Mouse (Mus musculus): ENCODE data around the gene Snrpb. TPM values are rescaled to one million over a fixed set of nuclear protein-coding genes. Genes with fewer than 3 reads are reported as not detected.
A peak's percentile ranks its signal among the peaks of the same experiment; 100 is the strongest.

The Snrpb gene
- polyA plus RNA-seq, 1 experiment from 2014 or later: 296 TPM

DNA sequence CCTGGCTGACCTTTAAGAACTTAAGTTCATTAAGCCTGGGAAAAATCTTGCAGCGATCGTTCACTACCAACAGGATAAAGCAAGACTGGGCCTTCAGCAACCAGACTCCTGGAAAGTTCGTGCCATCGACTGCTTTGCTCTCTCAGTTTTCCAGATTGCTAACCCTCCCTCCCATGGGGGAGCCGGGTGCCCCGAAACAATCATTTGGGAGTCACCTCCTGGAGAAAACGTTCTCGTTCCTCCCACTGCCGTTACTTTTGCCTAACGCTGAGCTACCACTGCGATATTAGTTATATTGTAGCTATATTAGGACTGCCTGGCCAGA is 860 bp downstream of the Snrpb start:
- H3K9ac ChIP-seq: peak overlapping the region; percentile 98
- no peaks in the 10 kb centered on the region for H3K9me3 ChIP-seq (ENCODE audit: control insufficient read depth, low read length)
- H3K36me3 ChIP-seq (replicated peaks; ENCODE audit: control insufficient read depth, insufficient read depth): peaks cover 37% of the 10 kb centered on the region
- ATAC-seq (ENCODE audit: low FRiP score): no peak
- H3K27me3 ChIP-seq (ENCODE audit: control insufficient read depth, insufficient read depth, low read length): no peaks in the 10 kb centered on the region
- peak overlapping the region; percentile 75 for H3K4me2 ChIP-seq (replicated peaks)
- H3K4me1 ChIP-seq (replicated peaks; ENCODE audit: control insufficient read depth, insufficient read depth, low read length): peaks cover 19% of the 10 kb centered on the region
- no peak for DNase-seq (ENCODE audit: low spot score)
- H3K4me3 ChIP-seq (replicated peaks; ENCODE audit: low read length): peak overlapping the region; percentile 90
- WGBS: under 1% methylated on average over 11 of the region's 11 CpGs
- H3K27ac ChIP-seq: peak overlapping the region; percentile 91

GRCm38 (mm10) chr2:130176820-130177219 is 2.4 kb downstream of the Snrpb start:
- ATAC-seq (ENCODE audit: low FRiP score): no peak
- Histone ChIP-seq H3K27ac (no peak overlapping the region), H3K36me3 (replicated peaks; ENCODE audit: control insufficient read depth, insufficient read depth) (peaks cover 52% of the 10 kb centered on the region), H3K4me2 (replicated peaks) (peak overlapping the region; percentile 75; the same call in 1 of the 2 replicates), H3K27me3 (ENCODE audit: control insufficient read depth, insufficient read depth, low read length) (no peaks in the 10 kb centered on the region), H3K4me1 (replicated peaks; ENCODE audit: control insufficient read depth, insufficient read depth, low read length) (peaks cover 19% of the 10 kb centered on the region), H3K9me3 (ENCODE audit: control insufficient read depth, low read length) (no peaks in the 10 kb centered on the region), H3K4me3 (replicated peaks; ENCODE audit: low read length) (no peak overlapping the region), H3K9ac (peak overlapping the region; percentile 98)
- 79% methylated on average over 8 of the region's 8 CpGs for WGBS
- no peak for DNase-seq (ENCODE audit: low spot score)

- Histone ChIP-seq H3K4me3 (replicated peaks; ENCODE audit: low read length) (no peak overlapping the region), H3K36me3 (replicated peaks; ENCODE audit: control insufficient read depth, insufficient read depth) (peaks cover 94% of the 10 kb centered on the region), H3K4me2 (replicated peaks) (no peak overlapping the region), H3K4me1 (replicated peaks; ENCODE audit: control insufficient read depth, insufficient read depth, low read length) (peaks cover 3% of the 10 kb centered on the region), H3K9ac (no peak overlapping the region), H3K9me3 (ENCODE audit: control insufficient read depth, low read length) (no peaks in the 10 kb centered on the region), H3K27me3 (ENCODE audit: control insufficient read depth, insufficient read depth, low read length) (no peaks in the 10 kb centered on the region), H3K27ac (no peak overlapping the region)
- DNase-seq (ENCODE audit: low spot score) (no peak), ATAC-seq (ENCODE audit: low FRiP score) (no peak)
- 90% methylated on average over 2 of the region's 2 CpGs for WGBS
Measured at GRCm38 (mm10) chr2:130171674-130172073, 7.5 kb downstream of the Snrpb start.

DNA sequence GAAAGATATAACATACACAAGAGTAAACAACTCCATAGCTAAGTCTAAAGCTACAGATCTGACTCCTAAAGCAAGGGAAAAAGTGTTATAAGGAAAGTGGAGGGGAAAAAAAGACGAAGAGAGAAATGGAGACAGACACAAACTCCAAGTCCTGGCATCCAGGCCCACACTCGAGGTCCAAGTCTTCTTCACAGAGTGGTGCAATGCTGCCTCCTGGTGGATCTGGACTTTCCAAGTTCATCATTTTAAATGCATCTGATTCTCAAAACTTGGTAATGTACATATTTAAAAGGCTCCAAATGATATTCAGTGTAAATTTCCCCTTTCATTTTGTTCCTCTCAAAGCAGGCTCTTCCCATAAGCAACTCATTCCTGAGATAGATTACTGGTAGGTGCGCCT is 11.3 kb downstream of the Snrpb start:
- Histone ChIP-seq H3K4me2 (replicated peaks) (no peak overlapping the region), H3K9me3 (ENCODE audit: control insufficient read depth, low read length) (no peaks in the 10 kb centered on the region), H3K27ac (no peak overlapping the region), H3K27me3 (ENCODE audit: control insufficient read depth, insufficient read depth, low read length) (no peaks in the 10 kb centered on the region), H3K36me3 (replicated peaks; ENCODE audit: control insufficient read depth, insufficient read depth) (peaks cover 58% of the 10 kb centered on the region), H3K9ac (no peak overlapping the region), H3K4me3 (replicated peaks; ENCODE audit: low read length) (no peak overlapping the region), H3K4me1 (replicated peaks; ENCODE audit: control insufficient read depth, insufficient read depth, low read length) (no peaks in the 10 kb centered on the region; the same call in 1 of the 2 replicates)
- WGBS: 53% methylated on average over 3 of the region's 3 CpGs
- peak; percentile 80 for DNase-seq (ENCODE audit: low spot score)
- no peak for ATAC-seq (ENCODE audit: low FRiP score)

DNA sequence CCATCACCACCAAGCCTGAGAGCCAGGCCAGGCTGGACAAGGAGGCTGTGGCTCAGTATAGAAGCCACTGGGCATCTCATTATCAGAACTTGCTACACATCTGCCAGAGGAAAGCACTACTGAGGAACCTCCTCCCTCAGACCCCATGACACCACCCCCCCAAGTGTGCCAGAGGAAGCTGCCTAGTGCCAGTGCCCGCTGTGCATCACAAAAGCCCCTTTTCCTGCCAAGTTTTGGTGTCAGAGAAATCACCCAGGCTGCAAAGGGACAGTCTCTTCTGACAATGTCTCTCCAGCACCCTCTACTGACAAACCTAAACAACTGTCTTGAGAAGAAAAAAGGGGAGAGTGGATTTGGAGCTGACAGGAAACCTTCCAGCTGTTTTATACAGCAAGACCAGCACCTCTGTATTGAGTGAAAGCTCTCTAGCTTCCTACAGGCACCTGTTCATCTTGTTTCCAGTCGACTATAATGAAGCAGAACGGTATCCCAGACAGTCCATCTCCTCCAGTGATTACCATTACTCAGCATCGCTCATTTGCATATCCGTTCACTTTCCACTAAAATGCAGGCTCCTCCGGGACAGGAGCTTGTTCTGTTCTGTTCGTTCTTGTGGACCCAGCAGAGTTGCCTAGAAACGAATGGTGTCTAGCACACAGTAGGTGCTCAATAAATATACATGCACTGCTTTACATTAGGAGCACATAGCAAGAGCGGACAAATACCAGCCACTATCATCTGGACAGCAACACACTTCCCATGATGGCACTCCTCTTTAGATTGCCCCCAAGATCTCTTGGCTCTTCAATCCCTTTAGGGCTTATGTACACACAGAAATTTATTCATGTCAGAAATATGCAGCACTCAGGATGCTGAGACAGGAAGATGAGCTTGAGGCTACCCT is 12.6 kb downstream of the Snrpb start:
- no peaks in the 10 kb centered on the region for H3K27me3 ChIP-seq (ENCODE audit: control insufficient read depth, insufficient read depth, low read length)
- peak overlapping the region; percentile 40; the same call in 1 of the 2 replicates for H3K27ac ChIP-seq
- no peaks in the 10 kb centered on the region; the same call in 1 of the 2 replicates for H3K4me1 ChIP-seq (replicated peaks; ENCODE audit: control insufficient read depth, insufficient read depth, low read length)
- no peak overlapping the region for H3K4me3 ChIP-seq (replicated peaks; ENCODE audit: low read length)
- no peak overlapping the region for H3K9ac ChIP-seq
- peak; percentile 83 for DNase-seq (ENCODE audit: low spot score)
- WGBS: 56% methylated on average over 9 of the region's 9 CpGs
- no peaks in the 10 kb centered on the region for H3K9me3 ChIP-seq (ENCODE audit: control insufficient read depth, low read length)
- peaks cover 45% of the 10 kb centered on the region for H3K36me3 ChIP-seq (replicated peaks; ENCODE audit: control insufficient read depth, insufficient read depth)
- H3K4me2 ChIP-seq (replicated peaks): no peak overlapping the region
- ATAC-seq (ENCODE audit: low FRiP score): peak; percentile 84

DNA sequence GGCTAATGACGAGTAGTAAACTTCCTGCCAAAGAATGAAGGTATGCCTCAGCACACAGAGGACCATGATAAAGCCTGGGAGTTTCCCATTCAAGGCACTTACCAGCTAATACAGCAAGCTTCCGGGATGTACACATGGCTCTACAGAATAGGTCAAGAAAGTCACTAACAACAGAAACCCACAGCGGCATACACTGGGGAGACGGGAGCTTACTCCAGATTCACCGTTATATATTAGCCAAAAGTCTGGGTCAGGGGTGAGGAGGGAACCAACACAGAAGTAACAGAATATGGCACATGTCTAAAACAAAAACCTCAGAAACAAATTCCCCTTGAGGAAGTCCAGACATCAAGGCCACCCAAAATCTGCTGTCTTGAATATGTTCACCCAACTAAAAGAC is 16.5 kb downstream of the Snrpb start:
- H3K9ac ChIP-seq: no peak overlapping the region
- WGBS: 90% methylated on average over 5 of the region's 5 CpGs
- ATAC-seq (ENCODE audit: low FRiP score) (no peak), DNase-seq (ENCODE audit: low spot score) (no peak)
- H3K4me3 ChIP-seq (replicated peaks; ENCODE audit: low read length): no peak overlapping the region
- H3K27ac ChIP-seq: no peak overlapping the region
- peaks cover 12% of the 10 kb centered on the region for H3K36me3 ChIP-seq (replicated peaks; ENCODE audit: control insufficient read depth, insufficient read depth)
- H3K4me1 ChIP-seq (replicated peaks; ENCODE audit: control insufficient read depth, insufficient read depth, low read length): no peaks in the 10 kb centered on the region; the same call in 1 of the 2 replicates
- no peak overlapping the region for H3K4me2 ChIP-seq (replicated peaks)
- H3K9me3 ChIP-seq (ENCODE audit: control insufficient read depth, low read length): no peaks in the 10 kb centered on the region
- H3K27me3 ChIP-seq (ENCODE audit: control insufficient read depth, insufficient read depth, low read length): no peaks in the 10 kb centered on the region

GRCm38 (mm10) chr2:130158088-130158437 is 21.1 kb downstream of the Snrpb start:
- WGBS: 49% methylated on average over 4 of the region's 4 CpGs
- Histone ChIP-seq H3K36me3 (replicated peaks; ENCODE audit: control insufficient read depth, insufficient read depth) (no peaks in the 10 kb centered on the region), H3K9ac (no peak overlapping the region), H3K9me3 (ENCODE audit: control insufficient read depth, low read length) (no peaks in the 10 kb centered on the region), H3K4me1 (replicated peaks; ENCODE audit: control insufficient read depth, insufficient read depth, low read length) (no peaks in the 10 kb centered on the region), H3K4me2 (replicated peaks) (no peak overlapping the region), H3K4me3 (replicated peaks; ENCODE audit: low read length) (no peak overlapping the region), H3K27me3 (ENCODE audit: control insufficient read depth, insufficient read depth, low read length) (no peaks in the 10 kb centered on the region), H3K27ac (no peak overlapping the region)
- no peak for ATAC-seq (ENCODE audit: low FRiP score)
- DNase-seq (ENCODE audit: low spot score): no peak

DNA sequence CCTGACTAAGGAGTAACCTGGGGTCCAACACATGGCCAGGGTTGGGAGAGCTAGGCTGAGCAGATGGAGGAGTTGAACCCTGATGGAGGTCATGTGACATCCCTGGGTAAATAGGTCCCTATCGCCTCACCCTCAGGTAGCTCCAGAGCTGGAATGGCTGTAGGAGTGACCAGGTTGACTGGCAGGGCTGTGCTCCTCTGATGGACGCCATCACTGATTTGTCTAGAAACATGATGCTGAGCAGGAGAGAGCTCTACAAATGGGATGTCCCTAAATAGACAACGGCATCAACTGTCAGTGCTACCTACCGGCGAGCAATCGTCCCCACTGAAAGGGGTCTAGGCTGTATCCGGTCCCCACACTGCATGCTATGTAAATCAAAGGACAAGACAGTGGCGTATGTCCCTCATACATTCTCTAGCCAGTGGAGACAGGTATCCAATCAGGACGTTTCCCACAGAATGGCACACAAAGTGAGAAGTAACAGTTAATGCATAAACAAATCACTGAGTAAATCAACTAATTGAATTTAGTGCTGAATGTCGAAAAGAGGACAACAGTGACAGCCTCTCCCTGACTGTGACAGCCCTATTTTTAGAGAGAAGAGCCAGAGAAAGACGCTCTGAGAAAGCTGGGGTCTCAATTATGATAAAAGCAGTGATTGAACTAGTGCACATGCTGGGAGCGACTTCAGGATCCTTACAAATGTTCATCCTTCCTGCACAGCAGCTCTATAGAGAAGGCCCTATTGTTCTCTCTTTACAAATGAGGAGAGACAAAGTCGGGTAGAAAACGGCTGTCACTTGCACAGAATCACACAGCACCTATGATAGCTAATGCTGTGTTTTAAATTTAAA is 21.7 kb downstream of the Snrpb start:
- H3K4me2 ChIP-seq (replicated peaks): no peak overlapping the region
- H3K9ac ChIP-seq: no peak overlapping the region
- 43% methylated on average over 14 of the region's 14 CpGs for WGBS
- H3K27ac ChIP-seq: no peak overlapping the region
- no peak overlapping the region for H3K4me3 ChIP-seq (replicated peaks; ENCODE audit: low read length)
- H3K9me3 ChIP-seq (ENCODE audit: control insufficient read depth, low read length): no peaks in the 10 kb centered on the region
- H3K36me3 ChIP-seq (replicated peaks; ENCODE audit: control insufficient read depth, insufficient read depth): no peaks in the 10 kb centered on the region
- ATAC-seq (ENCODE audit: low FRiP score) (no peak), DNase-seq (ENCODE audit: low spot score) (no peak)
- no peaks in the 10 kb centered on the region for H3K4me1 ChIP-seq (replicated peaks; ENCODE audit: control insufficient read depth, insufficient read depth, low read length)
- no peaks in the 10 kb centered on the region for H3K27me3 ChIP-seq (ENCODE audit: control insufficient read depth, insufficient read depth, low read length)

DNA sequence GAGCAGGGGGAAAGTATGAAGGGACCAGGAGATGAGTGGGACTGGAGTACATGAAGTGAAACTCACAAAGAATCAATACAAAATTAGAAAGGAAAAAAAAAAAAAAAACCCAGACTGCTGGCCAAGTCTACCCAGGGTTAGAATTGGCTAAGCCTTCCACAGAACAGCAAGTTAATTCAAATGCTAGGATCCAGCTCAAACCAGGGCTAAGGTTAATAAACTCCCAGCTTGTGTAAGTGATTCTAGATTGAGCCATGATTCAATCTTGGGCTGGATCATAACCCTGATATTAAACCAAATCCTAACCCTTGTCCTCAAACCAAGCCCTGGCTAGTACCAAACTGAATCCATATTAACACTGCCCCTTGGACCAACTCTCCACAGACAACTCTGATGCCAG is 23.4 kb downstream of the Snrpb start:
- Histone ChIP-seq H3K9ac (no peak overlapping the region), H3K36me3 (replicated peaks; ENCODE audit: control insufficient read depth, insufficient read depth) (no peaks in the 10 kb centered on the region), H3K27me3 (ENCODE audit: control insufficient read depth, insufficient read depth, low read length) (no peaks in the 10 kb centered on the region), H3K4me2 (replicated peaks) (no peak overlapping the region), H3K4me1 (replicated peaks; ENCODE audit: control insufficient read depth, insufficient read depth, low read length) (no peaks in the 10 kb centered on the region), H3K27ac (no peak overlapping the region), H3K9me3 (ENCODE audit: control insufficient read depth, low read length) (no peaks in the 10 kb centered on the region), H3K4me3 (replicated peaks; ENCODE audit: low read length) (no peak overlapping the region)
- ATAC-seq (ENCODE audit: low FRiP score) (no peak), DNase-seq (ENCODE audit: low spot score) (no peak)

Measured in hindbrain, embryonic 14.5 days (tissue).